Mouse (Mus musculus) mesoderm, embryonic 11.5 days (tissue): ENCODE measurements at regions not wholly inside any gene's neighbourhood (a gene's known extent, or its start where the extent isn't known, plus 50 kb on each side); places are given as distances from the start of the nearest gene placed in this dataset.

Source experiments
- DNase-seq: peaks from one replicate; pipeline ENCODE4 v3.0.0-alpha.2; 2012; ENCODE audit warnings: low read depth, low spot score

GRCm38 (mm10) chr5:52309317-52310060 lies 54.1 kb upstream of the Sod3 start:
- no peak for DNase-seq

GRCm38 (mm10) chr5:52296303-52296702 lies 67.3 kb upstream of the Sod3 start:
- no peak for DNase-seq

GRCm38 (mm10) chr5:52294466-52294865 lies 69.1 kb upstream of the Sod3 start:
- no peak for DNase-seq

- no peak for DNase-seq
Measured at GRCm38 (mm10) chr5:52288319-52288718, 75.3 kb upstream of the Sod3 start.

- no peak for DNase-seq
Measured at GRCm38 (mm10) chr5:52280871-52281270, 82.7 kb upstream of the Sod3 start.

GRCm38 (mm10) chr5:52278111-52278510 lies 85.5 kb upstream of the Sod3 start:
- DNase-seq = no peak

- no peak for DNase-seq
Measured at GRCm38 (mm10) chr5:52263214-52263613, 72.9 kb upstream of the Dhx15 start.

- no peak for DNase-seq
Measured at GRCm38 (mm10) chr5:52258075-52258474, 67.8 kb upstream of the Dhx15 start.

GRCm38 (mm10) chr5:52254602-52255071 lies 64.3 kb upstream of the Dhx15 start:
- peak; percentile 41 for DNase-seq

- no peak for DNase-seq
Measured at GRCm38 (mm10) chr5:52249804-52250203, 59.5 kb upstream of the Dhx15 start.

- DNase-seq = no peak
Measured at GRCm38 (mm10) chr5:52243931-52244330, 53.6 kb upstream of the Dhx15 start.

- no peak for DNase-seq
Measured at GRCm38 (mm10) chr5:52242414-52242813, 52.1 kb upstream of the Dhx15 start.

GRCm38 (mm10) chr5:52240540-52240939 lies 50.2 kb upstream of the Dhx15 start:
- no peak for DNase-seq
